Comparison of ENCODE assay signal across 8 mouse cellular contexts in the genomic region with DNA sequence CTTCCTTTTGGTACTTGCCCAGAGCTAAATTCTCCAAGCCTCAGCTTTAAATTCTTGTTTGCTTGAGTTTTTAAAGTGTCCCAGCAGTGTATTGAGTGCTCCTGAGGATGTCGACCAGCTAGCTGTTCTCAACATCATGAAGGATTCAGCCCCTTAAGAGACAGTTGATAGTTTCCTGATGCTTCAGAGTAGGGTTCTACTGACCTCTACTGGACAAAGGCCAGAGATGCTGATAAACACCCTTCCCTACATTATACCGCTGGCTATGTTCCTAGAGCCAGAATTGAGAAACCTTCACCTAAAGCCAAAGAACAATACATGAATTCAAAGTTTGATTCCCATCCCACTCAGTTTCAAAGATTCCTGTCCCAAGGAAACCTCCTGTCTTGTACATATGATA. TPM values are rescaled to one million over a fixed set of nuclear protein-coding genes. Genes with fewer than 3 reads are reported as not detected.
DNase-seq lines count a peak whose midpoint lies in the region; ATAC-seq and TF ChIP-seq lines count a peak whose summit lies in the region.

No protein-coding gene starts in this region.

- DNase-seq in heart, postnatal 0 days (ENCODE audit: low spot score): peak; percentile 18
- DNase-seq in heart, adult 11 months: no peak
- DNase-seq in B cell, adult 2 months: peak; percentile 11 to 25
- DNase-seq in ZHBTc4 (ENCODE audit: low read depth, low spot score): peak; percentile 41
- no peak for DNase-seq in testis, postnatal 14 days (ENCODE audit: low spot score)
- no peak for DNase-seq in urinary bladder, postnatal 10 days (ENCODE audit: low spot score)

- H3K4me2 ChIP-seq in heart, postnatal 0 days (ENCODE audit: low read depth, low read length): no peak overlapping the region
- no peak overlapping the region for H3K4me2 ChIP-seq in forebrain, embryonic 16.5 days (ENCODE audit: low read length)

- TF ChIP-seq CTCF in heart, postnatal 0 days (IDR thresholded peaks at IDR 0.05; ENCODE audit: low read depth): peak; percentile 63

- WGBS in heart, postnatal 0 days: 25% methylated on average over 2 of the region's 2 CpGs
- 21% methylated on average over 2 of the region's 2 CpGs for WGBS in forebrain, embryonic 16.5 days

- no peak for TF ChIP-seq EP300 in heart, postnatal 0 days (IDR thresholded peaks at IDR 0.05; ENCODE audit: low read depth)

- no peaks in the 10 kb centered on the region for H3K27me3 ChIP-seq in heart, postnatal 0 days (ENCODE audit: control insufficient read depth, insufficient read depth, low read length)
- no peaks in the 10 kb centered on the region for H3K27me3 ChIP-seq in forebrain, embryonic 16.5 days (replicated peaks; ENCODE audit: control insufficient read depth, insufficient read depth, low read length)

- no peaks in the 10 kb centered on the region for H3K4me1 ChIP-seq in heart, postnatal 0 days (ENCODE audit: control insufficient read depth, insufficient read depth)
- H3K4me1 ChIP-seq in forebrain, embryonic 16.5 days (replicated peaks; ENCODE audit: control insufficient read depth, insufficient read depth, low read length): no peaks in the 10 kb centered on the region

- no peak overlapping the region for H3K27ac ChIP-seq in heart, postnatal 0 days (ENCODE audit: low read depth)
- H3K27ac ChIP-seq in forebrain, embryonic 16.5 days (ENCODE audit: low read length): no peak overlapping the region

- no peak overlapping the region for H3K4me3 ChIP-seq in heart, postnatal 0 days (ENCODE audit: low read depth, low read length)
- no peak overlapping the region for H3K4me3 ChIP-seq in forebrain, embryonic 16.5 days (replicated peaks; ENCODE audit: low read length)

- no peaks in the 10 kb centered on the region for H3K36me3 ChIP-seq in heart, postnatal 0 days (replicated peaks; ENCODE audit: control insufficient read depth, insufficient read depth, low read length)
- H3K36me3 ChIP-seq in forebrain, embryonic 16.5 days (ENCODE audit: control insufficient read depth, insufficient read depth): no peaks in the 10 kb centered on the region

- no peak overlapping the region for H3K9ac ChIP-seq in heart, postnatal 0 days (replicated peaks; ENCODE audit: low read depth, low read length)
- H3K9ac ChIP-seq in forebrain, embryonic 16.5 days (replicated peaks; ENCODE audit: low read depth, low read length): no peak overlapping the region

- H3K9me3 ChIP-seq in heart, postnatal 0 days (replicated peaks; ENCODE audit: control insufficient read depth, low read length): no peaks in the 10 kb centered on the region
- no peaks in the 10 kb centered on the region for H3K9me3 ChIP-seq in forebrain, embryonic 16.5 days (ENCODE audit: control insufficient read depth, low read length)

- ATAC-seq in heart, postnatal 0 days (ENCODE audit: insufficient read depth, low read depth): no peak
- peak; percentile 76 for ATAC-seq in forebrain, embryonic 16.5 days
- peak; percentile 96 for ATAC-seq in megakaryocyte progenitor cell, adult 5-6 weeks (replicated peaks; ENCODE audit: poor library complexity)

RNA-seq across cellular contexts. Expression of gene Car5b, which starts 23.0 kb away (rescaled TPM):
- total RNA-seq in heart, postnatal 0 days (2014; rRNA removed; ENCODE audit: low replicate concordance): 0.12 and 0.76 TPM in 2 replicates
- 0.21 and 0.27 TPM in 2 replicates for polyA plus RNA-seq in heart, postnatal 0 days (2015; fragmentation: Nextera tagmentation; extraction: Ambion mirVana)
- polyA plus RNA-seq in forebrain, embryonic 16.5 days (2015; fragmentation: Nextera tagmentation; extraction: Ambion mirVana): 0.38 and 0.55 TPM in 2 replicates
- total RNA-seq in megakaryocyte progenitor cell, adult 5-6 weeks (2015): 0.30 TPM in 1 of 2 replicates, not detected in the other
- 0.21 and 0.24 TPM in 2 replicates for total RNA-seq in megakaryocyte progenitor cell, adult 5-6 weeks (2017)

RNA-seq across cellular contexts. Expression of gene Zrsr2, which starts 46.3 kb away (rescaled TPM):
- total RNA-seq in heart, postnatal 0 days (2014; rRNA removed; ENCODE audit: low replicate concordance): 0.92 and 1.3 TPM in 2 replicates
- polyA plus RNA-seq in heart, postnatal 0 days (2015; fragmentation: Nextera tagmentation; extraction: Ambion mirVana): 22.8 and 25.8 TPM in 2 replicates
- 47.7 and 50.2 TPM in 2 replicates for polyA plus RNA-seq in forebrain, embryonic 16.5 days (2015; fragmentation: Nextera tagmentation; extraction: Ambion mirVana)
- total RNA-seq in megakaryocyte progenitor cell, adult 5-6 weeks (2015): 28.1 and 31.8 TPM in 2 replicates
- 35.2 and 76.8 TPM in 2 replicates for total RNA-seq in megakaryocyte progenitor cell, adult 5-6 weeks (2017)

Comparison
In these comparisons a context has a peak if more than half of its experiments do, and no peak if none do; other contexts are left out.
1. DNase-seq: peak in heart, postnatal 0 days (single experiment), B cell, adult 2 months (2 of 2) and ZHBTc4 (single experiment); none in heart, adult 11 months (single experiment), testis, postnatal 14 days (single experiment) and urinary bladder, postnatal 10 days (single experiment).
2. RNA of gene Zrsr2, which starts 46.3 kb away (total RNA-seq): 28.1 to 76.8 TPM in megakaryocyte progenitor cell, adult 5-6 weeks; 0.92 to 1.3 TPM in heart, postnatal 0 days; every median in the first group is over 10 times any median in the second.